Mouse (Mus musculus): ENCODE results near the gene Arl3. TPM values are rescaled to one million over a fixed set of nuclear protein-coding genes. Genes with fewer than 3 reads are reported as not detected.

Gene Arl3
- polyA plus RNA-seq (2021; fragmentation: Nextera tagmentation): 258 and 293 TPM in 2 replicates
- long read RNA-seq, experiment 1, transcript Arl3-201 (6 exons, 843 nt): major isoform, 148 of 167 reads
- long read RNA-seq, experiment 1, partial matches to known transcripts: 19 of 167 reads
- long read RNA-seq, experiment 1, other reads (novel, unspliced or antisense): 0 of 167 reads
- long read RNA-seq, experiment 2, transcript Arl3-201 (6 exons, 843 nt): major isoform, 38 of 53 reads
- long read RNA-seq, experiment 2, partial matches to known transcripts: 8 of 53 reads
- long read RNA-seq, experiment 2, other reads (novel, unspliced or antisense): 7 of 53 reads

DNA sequence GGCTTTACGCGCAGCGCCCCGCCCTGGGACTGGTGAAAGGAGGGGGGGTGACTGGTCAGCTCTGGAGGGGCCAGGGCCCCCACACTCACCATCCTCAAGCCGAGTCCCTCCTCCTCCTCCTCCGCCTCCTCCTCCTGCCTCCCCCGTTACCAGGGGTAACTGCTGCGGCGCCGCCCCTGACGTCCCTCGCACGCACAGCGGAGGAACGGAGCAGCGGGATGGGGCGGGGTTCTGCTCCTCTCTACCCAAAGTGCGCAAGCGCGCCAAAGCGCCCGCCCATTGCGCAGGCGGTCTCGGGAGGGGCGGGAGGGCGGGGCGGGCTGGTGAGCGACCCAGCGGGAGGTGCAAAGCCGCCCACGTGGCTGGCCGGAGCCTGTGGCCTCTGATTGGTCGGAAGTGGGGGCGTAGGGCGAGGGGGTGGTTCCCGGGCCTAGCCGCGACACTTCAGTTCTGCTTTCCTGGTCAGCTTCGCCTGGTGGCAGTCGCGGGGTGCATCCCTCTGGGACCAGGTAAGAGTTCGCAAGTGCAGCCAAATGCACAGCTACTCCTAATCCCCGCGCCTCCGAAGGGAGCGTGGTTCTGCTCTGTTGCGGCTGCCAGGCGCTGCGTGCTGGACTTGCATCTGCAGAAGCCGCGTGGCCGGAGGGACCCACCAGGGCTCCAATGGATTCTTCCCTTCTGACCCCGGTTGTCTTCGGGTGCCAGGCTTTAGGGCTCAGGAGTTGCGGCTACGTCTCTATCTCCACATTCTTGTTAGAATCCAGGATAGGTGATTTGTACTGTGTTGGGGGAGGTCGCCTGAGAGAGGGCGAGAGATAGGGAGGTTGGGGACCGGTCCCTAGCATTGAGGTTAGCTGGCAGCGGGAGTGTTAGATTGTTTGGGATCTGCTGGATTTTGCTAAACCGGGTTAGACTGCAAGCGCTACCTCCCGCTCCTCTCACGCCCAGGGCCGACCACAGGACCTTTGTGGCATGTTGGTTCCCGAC, at the start of gene Arl3, which contains the start of gene Sfxn2:
Gene Arl3 (minus strand): TSS at position 248 of the 987 bp plus-strand sequence.
Gene Sfxn2 (plus strand): TSS at position 415 of the 987 bp plus-strand sequence.

GRCm38 (mm10) chr19:46598720-46599252, 25.8 kb upstream of the Arl3 start, which contains the start of gene Wbp1l:
Gene Wbp1l, plus strand, starts transcription at chr19:46599084.

DNA sequence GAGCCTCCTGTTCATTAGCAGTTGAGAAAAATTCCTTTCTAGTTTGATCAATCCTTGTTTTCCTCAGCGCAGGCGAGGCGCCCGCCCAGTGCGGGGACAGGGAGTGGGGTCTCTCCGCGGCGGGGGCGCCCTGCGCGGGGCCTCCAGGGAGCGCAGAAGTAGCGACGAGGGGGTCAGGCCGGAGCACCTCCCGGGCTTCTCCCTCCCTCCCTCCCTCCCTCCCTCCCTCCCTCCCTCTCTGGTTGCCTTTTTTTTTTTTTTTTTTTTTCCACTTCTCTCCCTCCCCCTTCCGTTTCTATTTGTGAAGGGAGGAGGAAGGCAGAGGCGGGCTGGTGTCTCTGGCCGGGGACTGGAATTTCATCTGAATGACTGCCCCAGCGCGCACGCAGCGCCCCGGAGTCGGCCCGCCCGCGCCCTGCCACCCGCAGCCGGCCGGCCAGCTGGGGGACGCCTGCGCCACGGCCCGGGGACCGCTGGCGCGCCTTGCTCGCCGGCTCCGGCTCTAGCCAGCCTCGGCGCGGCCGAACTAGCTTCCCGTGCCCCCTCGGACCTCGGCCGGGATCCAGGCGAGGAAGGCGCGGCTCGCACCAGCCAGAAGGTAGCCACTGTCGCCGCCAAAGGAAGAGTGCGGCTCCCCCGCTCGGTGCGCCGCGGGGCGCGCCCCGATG, 71.5 kb downstream of the Arl3 start, which contains the start of gene Trim8:
Gene Trim8 (plus strand): TSS at position 302 of the 668 bp plus-strand sequence.

Other genes starting within 250 kb of the Arl3 start
- gene Psd, start 246.0 kb downstream of the Arl3 start, polyA plus RNA-seq (2021; fragmentation: Nextera tagmentation): 108 and 113 TPM in 2 replicates
- 58.6 and 58.7 TPM in 2 replicates for gene Fbxl15, start 245.0 kb downstream of the Arl3 start, polyA plus RNA-seq (2021; fragmentation: Nextera tagmentation)
- gene Cuedc2, start 234.5 kb downstream of the Arl3 start, polyA plus RNA-seq (2021; fragmentation: Nextera tagmentation): 320 and 344 TPM in 2 replicates
- gene Mfsd13a, start 232.1 kb downstream of the Arl3 start, polyA plus RNA-seq (2021; fragmentation: Nextera tagmentation): 24.3 and 25.9 TPM in 2 replicates
- gene 2310034G01Rik, start 222.9 kb downstream of the Arl3 start, polyA plus RNA-seq (2021; fragmentation: Nextera tagmentation): 1.5 and 3.3 TPM in 2 replicates
- 69.6 and 72.0 TPM in 2 replicates for gene Actr1a, start 177.4 kb downstream of the Arl3 start, polyA plus RNA-seq (2021; fragmentation: Nextera tagmentation)
- 9.2 and 11.1 TPM in 2 replicates for gene Sufu, start 176.3 kb downstream of the Arl3 start, polyA plus RNA-seq (2021; fragmentation: Nextera tagmentation)
- gene Trim8, start 71.5 kb downstream of the Arl3 start, polyA plus RNA-seq (2021; fragmentation: Nextera tagmentation): 10.4 and 12.3 TPM in 2 replicates
- gene Sfxn2, start 167 bp upstream of the Arl3 start, polyA plus RNA-seq (2021; fragmentation: Nextera tagmentation): 0.88 and 1.0 TPM in 2 replicates
- 4.4 and 4.6 TPM in 2 replicates for gene Wbp1l, start 25.9 kb upstream of the Arl3 start, polyA plus RNA-seq (2021; fragmentation: Nextera tagmentation)
- not detected in 2 replicates for gene Cyp17a1, start 100.0 kb upstream of the Arl3 start, polyA plus RNA-seq (2021; fragmentation: Nextera tagmentation)
- gene Borcs7, start 116.7 kb upstream of the Arl3 start, polyA plus RNA-seq (2021; fragmentation: Nextera tagmentation): 34.4 and 36.1 TPM in 2 replicates
- gene As3mt, start 134.3 kb upstream of the Arl3 start, polyA plus RNA-seq (2021; fragmentation: Nextera tagmentation): 25.5 and 27.5 TPM in 2 replicates
- 18.7 and 22.1 TPM in 2 replicates for gene Cnnm2, start 188.4 kb upstream of the Arl3 start, polyA plus RNA-seq (2021; fragmentation: Nextera tagmentation)

Measured in layer of hippocampus, adult 6 months (tissue).